Mouse (Mus musculus): Measurements from ENCODE around the gene Nedd9. TPM values are rescaled to one million over a fixed set of nuclear protein-coding genes. Genes with fewer than 3 reads are reported as not detected.

Gene Nedd9
- total and polyA plus RNA-seq, 3 experiments, result 41.3 to 48.7 (median 42.5) TPM

- dilution Hi-C loops (cut with MboI; ENCODE audit: extremely low pct_ligation_motif_present, extremely low pct_unique_long_range_greater_than_20kb, low sequenced_read_pairs), result no loop called here
- DNase-seq (ENCODE audit: extremely low read depth), result no peak
- Histone ChIP-seq H3K4me2 (ENCODE audit: insufficient read depth, low read depth, poor library complexity, severe bottlenecking) (no peak overlapping the region), H3K36me3 (replicated peaks in 1 of 2; ENCODE audit: control insufficient read depth in 1 of 2, insufficient read depth in 1 of 2, low read length in 1 of 2) (peaks cover 2 to 41% of the 10 kb centered on the region in 2 experiments), H3K27me3 (replicated peaks) (no peaks in the 10 kb centered on the region), H3K79me2 (replicated peaks; ENCODE audit: control insufficient read depth, extremely low read depth, insufficient read depth, poor library complexity, severe bottlenecking) (peaks cover 2% of the 10 kb centered on the region; the same call in 1 of the 2 replicates), H3K4me1 (ENCODE audit: control insufficient read depth in 1 of 2, insufficient read depth in 2 of 2) (peaks cover 14 to 46% of the 10 kb centered on the region in 2 experiments), H3K27ac (ENCODE audit: insufficient read depth, low read depth) (no peak overlapping the region), H3K4me3 (replicated peaks in 1 of 3; ENCODE audit: low read depth in 2 of 3, low read length in 2 of 3, poor library complexity in 1 of 3) (no peak overlapping the region), H3K9ac (ENCODE audit: insufficient read depth, low read depth) (no peak overlapping the region), H3K9me3 (replicated peaks; ENCODE audit: low read length) (no peaks in the 10 kb centered on the region)
- in situ Hi-C loops (cut with MboI; ENCODE audit: low pct_ligation_motif_present, low pct_unique_long_range_greater_than_20kb, low sequenced_read_pairs), result no loop called here
- TF ChIP-seq HCFC1 (IDR thresholded peaks at IDR 0.05; ENCODE audit: low read depth, low read length) (no peak), NELFE (IDR thresholded peaks at IDR 0.05; ENCODE audit: low read depth, low read length) (no peak), EP300 (IDR thresholded peaks at IDR 0.05; ENCODE audit: low read length) (no peak)
Measured at GRCm38 (mm10) chr13:41384896-41385295, 102.3 kb downstream of the Nedd9 start.

GRCm38 (mm10) chr13:41382635-41383034, 104.5 kb downstream of the Nedd9 start:
- Histone ChIP-seq H3K36me3 (replicated peaks in 1 of 2; ENCODE audit: control insufficient read depth in 1 of 2, insufficient read depth in 1 of 2, low read length in 1 of 2) (peaks cover 2 to 56% of the 10 kb centered on the region in 2 experiments), H3K9me3 (replicated peaks; ENCODE audit: low read length) (no peaks in the 10 kb centered on the region), H3K27me3 (replicated peaks) (no peaks in the 10 kb centered on the region), H3K4me3 (replicated peaks in 1 of 3; ENCODE audit: low read depth in 2 of 3, low read length in 2 of 3, poor library complexity in 1 of 3) (no peak overlapping the region), H3K4me1 (ENCODE audit: control insufficient read depth in 1 of 2, insufficient read depth in 2 of 2) (peaks cover 14 to 64% of the 10 kb centered on the region in 2 experiments), H3K79me2 (replicated peaks; ENCODE audit: control insufficient read depth, extremely low read depth, insufficient read depth, poor library complexity, severe bottlenecking) (peaks cover 2% of the 10 kb centered on the region; the same call in 1 of the 2 replicates), H3K9ac (ENCODE audit: insufficient read depth, low read depth) (no peak overlapping the region), H3K27ac (ENCODE audit: insufficient read depth, low read depth) (no peak overlapping the region), H3K4me2 (ENCODE audit: insufficient read depth, low read depth, poor library complexity, severe bottlenecking) (no peak overlapping the region)
- TF ChIP-seq MYC (IDR thresholded peaks at IDR 0.05; ENCODE audit: low read depth, low read length), result no peak
- no peak for TF ChIP-seq RAD21 (IDR thresholded peaks at IDR 0.05; ENCODE audit: low read depth, low read length)
- TF ChIP-seq MAZ (IDR thresholded peaks at IDR 0.05; ENCODE audit: low read depth, low read length), result no peak
- TF ChIP-seq SIN3A (IDR thresholded peaks at IDR 0.05; ENCODE audit: low read length), result no peak
- TF ChIP-seq USF1 (IDR thresholded peaks at IDR 0.05; ENCODE audit: low read depth, low read length), result no peak
- no peak for TF ChIP-seq E2F4 (IDR thresholded peaks at IDR 0.05; ENCODE audit: insufficient replicate concordance, low read depth, low read length)
- TF ChIP-seq NELFE (IDR thresholded peaks at IDR 0.05; ENCODE audit: low read depth, low read length), result no peak
- TF ChIP-seq ZNF384 (IDR thresholded peaks at IDR 0.05; ENCODE audit: low read depth, low read length), result no peak
- TF ChIP-seq ZKSCAN1 (IDR thresholded peaks at IDR 0.05; ENCODE audit: borderline replicate concordance, low read depth, low read length), result no peak
- TF ChIP-seq MXI1 (IDR thresholded peaks at IDR 0.05; ENCODE audit: low read depth, low read length), result no peak
- TF ChIP-seq PAX5 (IDR thresholded peaks at IDR 0.05; ENCODE audit: low read length), result no peak
- TF ChIP-seq NRF1 (IDR thresholded peaks at IDR 0.05; ENCODE audit: low read depth, low read length), result no peak
- no peak for TF ChIP-seq JUN (IDR thresholded peaks at IDR 0.05; ENCODE audit: insufficient read depth, low read depth, low read length)
- no peak for TF ChIP-seq CTCF (conservative IDR thresholded peaks at IDR 0.05 in 1 of 2, IDR thresholded peaks at IDR 0.05 in 1 of 2; ENCODE audit: low read depth in 2 of 2, low read length in 2 of 2)
- TF ChIP-seq CHD1 (IDR thresholded peaks at IDR 0.05; ENCODE audit: low read depth, low read length), result no peak
- DNase-seq (ENCODE audit: extremely low read depth), result no peak
- in situ Hi-C loops (cut with MboI; ENCODE audit: low pct_ligation_motif_present, low pct_unique_long_range_greater_than_20kb, low sequenced_read_pairs) (no loop called here), dilution Hi-C loops (cut with MboI; ENCODE audit: extremely low pct_ligation_motif_present, extremely low pct_unique_long_range_greater_than_20kb, low sequenced_read_pairs) (no loop called here)
